Mouse (Mus musculus) thymus, adult 2 months (tissue): ENCODE results near the gene Gm7534. TPM values are rescaled to one million over a fixed set of nuclear protein-coding genes. Genes with fewer than 3 reads are reported as not detected.
A peak's percentile ranks its signal among the peaks of the same experiment; 100 is the strongest.

Source experiments
- DNase-seq: peaks from one replicate; pipeline ENCODE4 v3.0.0; 2021
- H3K27ac ChIP-seq: fragments of 200-500 bp; 2 replicates; pipeline ENCODE4 v1.5.1; 2012; ENCODE audit warnings: low read length, control low read depth; ENCODE audit not compliant: control insufficient read depth, insufficient read depth
- H3K27me3 ChIP-seq: fragments of 200-500 bp; 2 replicates; pipeline ENCODE4 v1.6.1; 2012; ENCODE audit warnings: mild to moderate bottlenecking, low read length, moderate library complexity, mixed read lengths; ENCODE audit not compliant: control insufficient read depth, insufficient read depth
- H3K36me3 ChIP-seq: fragments of 200-500 bp; 2 replicates; pipeline ENCODE4 v1.6.1; 2012; ENCODE audit warnings: mild to moderate bottlenecking, low read length, moderate library complexity; ENCODE audit not compliant: control insufficient read depth, insufficient read depth
- H3K4me1 ChIP-seq: fragments of 200-500 bp; replicated peaks from 2 replicates; pipeline ENCODE4 v1.6.1; 2012; ENCODE audit warnings: low read length; ENCODE audit not compliant: control insufficient read depth, insufficient read depth
- H3K4me3 ChIP-seq: fragments of 200-500 bp; 2 replicates; pipeline ENCODE4 v1.5.1; 2012; ENCODE audit warnings: mild to moderate bottlenecking, low read length, control low read depth, moderate library complexity; ENCODE audit not compliant: control insufficient read depth, insufficient read depth
- CTCF ChIP-seq: fragments of 200-500 bp; IDR thresholded peaks from 2 replicates; pipeline ENCODE4 v1.5.1; 2012; ENCODE audit warnings: mild to moderate bottlenecking, control low read depth, low read length, moderate library complexity, borderline replicate concordance; ENCODE audit not compliant: control insufficient read depth, poor library complexity, insufficient read depth; ENCODE audit errors: extremely low read depth
- POLR2A ChIP-seq: fragments of 200-500 bp; IDR thresholded peaks from 2 replicates; pipeline ENCODE4 v1.6.1; 2012; ENCODE audit warnings: mild to moderate bottlenecking, low read length, control low read depth, moderate library complexity; ENCODE audit not compliant: control insufficient read depth, poor library complexity, insufficient read depth; ENCODE audit errors: extremely low read depth
- WGBS: fragments of 180-500 bp; shearing (Covaris S2); methylation state at CpG from one replicate; pipeline ENCODE4 v1.1.7; 2018; 5-methylcytosine and 5-hydroxymethylcytosine counted together
- polyA plus RNA-seq: library from polyadenylated mRNA; depleted of rRNA; stranded (reverse); fragments of >200 nt; gene quantifications from 2 replicates; pipeline ENCODE4 v1.2.3, GENCODE M21; 2012

The Gm7534 gene
- polyA plus RNA-seq, 1 experiment = 0.36 TPM

GRCm38 (mm10) chr4:134237582-134238278, 34.9 kb upstream of the Gm7534 start:
- TF ChIP-seq CTCF = no peak
- TF ChIP-seq POLR2A = no peak
- H3K27ac ChIP-seq = no peak overlapping the region
- H3K4me1 ChIP-seq = no peaks in the 10 kb centered on the region
- WGBS = 84% methylated on average over 19 of the region's 19 CpGs
- H3K36me3 ChIP-seq = no peaks in the 10 kb centered on the region
- H3K4me3 ChIP-seq = peak overlapping the region; percentile 19
- H3K27me3 ChIP-seq = no peaks in the 10 kb centered on the region
- DNase-seq = no peak

GRCm38 (mm10) chr4:134234876-134235275, 32.1 kb upstream of the Gm7534 start:
- H3K4me3 ChIP-seq = no peak overlapping the region
- no peaks in the 10 kb centered on the region for H3K4me1 ChIP-seq
- no peaks in the 10 kb centered on the region for H3K27me3 ChIP-seq
- TF ChIP-seq POLR2A = no peak
- TF ChIP-seq CTCF = no peak
- DNase-seq = no peak
- no peaks in the 10 kb centered on the region for H3K36me3 ChIP-seq
- WGBS = 92% methylated on average over 5 of the region's 5 CpGs
- H3K27ac ChIP-seq = no peak overlapping the region

- H3K27me3 ChIP-seq = no peaks in the 10 kb centered on the region
- 76% methylated on average over 8 of the region's 8 CpGs for WGBS
- no peak for DNase-seq
- H3K36me3 ChIP-seq = no peaks in the 10 kb centered on the region
- H3K27ac ChIP-seq = no peak overlapping the region
- TF ChIP-seq CTCF (no peak), POLR2A (no peak)
- H3K4me3 ChIP-seq = no peak overlapping the region
- no peaks in the 10 kb centered on the region for H3K4me1 ChIP-seq
Measured at GRCm38 (mm10) chr4:134230431-134230830, 27.6 kb upstream of the Gm7534 start.

GRCm38 (mm10) chr4:134227194-134227593, 24.4 kb upstream of the Gm7534 start, which contains the start of gene Catsper4:
Catsper4 (minus strand) TSS chr4:134227383.
- no peaks in the 10 kb centered on the region for H3K4me1 ChIP-seq
- no peak within 1 kb of the TSS for H3K4me3 ChIP-seq
- TF ChIP-seq POLR2A (no peak), CTCF (no peak)
- no peak within 1 kb of the TSS for H3K27ac ChIP-seq
- WGBS = 73% methylated on average over 8 of the region's 8 CpGs
- DNase-seq = no peak
- H3K27me3 ChIP-seq = no peaks in the 10 kb centered on the region
- H3K36me3 ChIP-seq = no peaks in the 10 kb centered on the region

- Histone ChIP-seq H3K36me3 (no peaks in the 10 kb centered on the region), H3K27me3 (no peaks in the 10 kb centered on the region), H3K4me1 (no peaks in the 10 kb centered on the region), H3K27ac (no peak overlapping the region), H3K4me3 (no peak overlapping the region)
- no peak for DNase-seq
- WGBS = 84% methylated on average over 11 of the region's 11 CpGs
- no peak for TF ChIP-seq CTCF
- TF ChIP-seq POLR2A = no peak
Measured at GRCm38 (mm10) chr4:134222793-134223600, 20.2 kb upstream of the Gm7534 start.

- WGBS = 49% methylated on average over 6 of the region's 6 CpGs
- peaks cover 5% of the 10 kb centered on the region for H3K4me1 ChIP-seq
- no peak overlapping the region for H3K27ac ChIP-seq
- no peak for DNase-seq
- H3K36me3 ChIP-seq = no peaks in the 10 kb centered on the region
- TF ChIP-seq CTCF (no peak), POLR2A (no peak)
- H3K27me3 ChIP-seq = no peaks in the 10 kb centered on the region
- H3K4me3 ChIP-seq = no peak overlapping the region
Measured at GRCm38 (mm10) chr4:134206488-134207053, 3.8 kb upstream of the Gm7534 start.
